Mouse (Mus musculus) kidney, embryonic 14.5 days (tissue): ENCODE measurements around the gene Ndufs7. TPM values are rescaled to one million over a fixed set of nuclear protein-coding genes. Genes with fewer than 3 reads are reported as not detected.

Experiments
- ATAC-seq: fragments of 200-750 bp; cut with Nextera tagmentation; 2 replicates; pipeline ENCODE4 v1.8.0; 2017; ENCODE audit warnings: moderate number of reproducible peaks, mild to moderate bottlenecking, moderate TSS enrichment, moderate library complexity; ENCODE audit not compliant: low FRiP score, low TSS enrichment
- H3K27ac ChIP-seq: fragments of 300-500 bp; sonication (generic); 2 replicates; pipeline ENCODE4 v1.5.1; 2014; ENCODE audit warnings: low read depth, mild to moderate bottlenecking, low read length, moderate library complexity, mixed read lengths
- H3K27me3 ChIP-seq: fragments of 300-500 bp; sonication (generic); 2 replicates; pipeline ENCODE4 v1.6.1; 2014; ENCODE audit warnings: mild to moderate bottlenecking, low read length; ENCODE audit not compliant: control insufficient read depth, insufficient read depth
- H3K36me3 ChIP-seq: fragments of 300-500 bp; sonication (generic); 2 replicates; pipeline ENCODE4 v1.6.1; 2014; ENCODE audit warnings: low read length, mixed read lengths; ENCODE audit not compliant: control insufficient read depth, insufficient read depth
- H3K4me1 ChIP-seq: fragments of 300-500 bp; sonication (generic); 2 replicates; pipeline ENCODE4 v1.6.1; 2014; ENCODE audit warnings: low read length, mixed read lengths; ENCODE audit not compliant: control insufficient read depth, insufficient read depth
- H3K4me2 ChIP-seq: fragments of 300-500 bp; sonication (generic); replicated peaks from 2 replicates; pipeline ENCODE4 v1.6.1; 2014; ENCODE audit warnings: low read depth, mild to moderate bottlenecking, low read length
- H3K4me3 ChIP-seq: fragments of 300-500 bp; sonication (generic); 2 replicates; pipeline ENCODE4 v1.5.1; 2014; ENCODE audit warnings: mild to moderate bottlenecking, low read length
- H3K9ac ChIP-seq: fragments of 300-500 bp; sonication (generic); 2 replicates; pipeline ENCODE4 v1.6.1; 2014; ENCODE audit warnings: low read depth, mild to moderate bottlenecking, low read length, moderate library complexity
- H3K9me3 ChIP-seq: fragments of 300-500 bp; sonication (generic); 2 replicates; pipeline ENCODE4 v1.6.1; 2016; ENCODE audit warnings: low read length; ENCODE audit not compliant: control insufficient read depth
- WGBS: fragments of 180-500 bp; shearing (Covaris S2); extraction: QIAGEN DNeasy Blood & Tissue Kit; methylation state at CpG from one replicate; pipeline ENCODE4 v1.1.7; 2014; 5-methylcytosine and 5-hydroxymethylcytosine counted together
- polyA plus RNA-seq: library from polyadenylated mRNA; unstranded; fragments of >200 nt; fragmentation: Nextera tagmentation; extraction: Ambion mirVana; gene quantifications from 2 replicates; pipeline ENCODE4 v1.2.1, GENCODE M21; 2014

Gene Ndufs7
- polyA plus RNA-seq, 1 experiment from 2014 or later, result 390 TPM

GRCm38 (mm10) chr10:80258752-80259462 lies 10.0 kb downstream of the Ndufs7 start:
- Histone ChIP-seq H3K27ac (no peak overlapping the region), H3K9ac (no peak overlapping the region), H3K27me3 (no peaks in the 10 kb centered on the region), H3K4me1 (peaks cover 21% of the 10 kb centered on the region), H3K4me3 (no peak overlapping the region; the same call in 1 of the 2 replicates), H3K4me2 (no peak overlapping the region), H3K36me3 (peaks cover 51% of the 10 kb centered on the region), H3K9me3 (no peaks in the 10 kb centered on the region)
- ATAC-seq, result no peak
- WGBS, result 91% methylated on average over 14 of the region's 14 CpGs

GRCm38 (mm10) chr10:80259463-80259805 lies 10.5 kb downstream of the Ndufs7 start:
- Histone ChIP-seq H3K36me3 (peaks cover 46% of the 10 kb centered on the region), H3K9ac (peak overlapping the region; percentile 67; the same call in 1 of the 2 replicates), H3K4me3 (peak overlapping the region; percentile 53; the same call in 1 of the 2 replicates), H3K27ac (peak overlapping the region; percentile 24; the same call in 1 of the 2 replicates), H3K4me2 (peak overlapping the region; percentile 92), H3K4me1 (peaks cover 21% of the 10 kb centered on the region), H3K27me3 (no peaks in the 10 kb centered on the region), H3K9me3 (no peaks in the 10 kb centered on the region)
- ATAC-seq, result no peak
- WGBS, result 71% methylated on average over 6 of the region's 6 CpGs

DNA sequence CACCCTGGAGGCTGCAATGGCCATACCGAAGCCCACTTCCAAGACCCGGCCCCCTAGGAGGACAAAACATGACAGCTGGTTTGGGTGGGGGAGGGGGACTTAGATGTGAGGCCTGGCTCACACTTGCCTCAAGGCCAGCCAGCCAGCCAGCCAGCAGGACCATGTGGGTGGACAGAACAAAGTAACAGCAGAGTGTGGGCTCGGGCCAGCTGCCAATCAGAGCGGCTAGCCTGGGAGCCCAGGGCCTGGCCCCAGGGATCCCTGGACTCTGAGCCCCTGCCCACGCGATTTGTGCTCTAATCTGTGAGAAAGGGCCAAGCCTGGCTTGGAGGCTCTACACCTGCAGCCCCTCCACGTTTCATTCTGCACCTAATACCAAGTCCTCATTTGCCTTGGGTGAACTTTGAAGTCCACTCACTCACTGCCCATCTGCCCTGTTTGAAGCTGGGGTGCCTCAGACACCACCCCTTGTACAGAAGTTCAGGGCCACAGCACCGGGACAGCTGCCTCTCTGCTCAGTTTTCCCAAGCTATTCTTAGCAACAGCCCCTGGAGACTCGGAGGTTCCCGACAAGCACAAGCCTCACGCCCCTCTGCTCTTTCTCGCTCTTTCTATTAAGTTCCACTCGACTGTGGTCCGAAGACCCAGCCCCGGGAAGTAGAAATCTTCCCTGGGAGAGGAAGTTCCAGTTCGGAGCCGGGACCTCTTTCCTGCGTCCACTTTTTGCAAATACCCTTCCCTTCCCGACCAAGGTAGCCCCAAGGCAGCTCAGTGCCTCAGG lies 11.1 kb downstream of the Ndufs7 start:
- Histone ChIP-seq H3K27ac (peak overlapping the region; percentile 92), H3K36me3 (peaks cover 40% of the 10 kb centered on the region), H3K9ac (peak overlapping the region; percentile 67), H3K9me3 (no peaks in the 10 kb centered on the region), H3K27me3 (no peaks in the 10 kb centered on the region), H3K4me2 (peak overlapping the region; percentile 92), H3K4me1 (peaks cover 21% of the 10 kb centered on the region), H3K4me3 (peak overlapping the region; percentile 53)
- ATAC-seq, result no peak
- 7% methylated on average over 19 of the region's 19 CpGs for WGBS

DNA sequence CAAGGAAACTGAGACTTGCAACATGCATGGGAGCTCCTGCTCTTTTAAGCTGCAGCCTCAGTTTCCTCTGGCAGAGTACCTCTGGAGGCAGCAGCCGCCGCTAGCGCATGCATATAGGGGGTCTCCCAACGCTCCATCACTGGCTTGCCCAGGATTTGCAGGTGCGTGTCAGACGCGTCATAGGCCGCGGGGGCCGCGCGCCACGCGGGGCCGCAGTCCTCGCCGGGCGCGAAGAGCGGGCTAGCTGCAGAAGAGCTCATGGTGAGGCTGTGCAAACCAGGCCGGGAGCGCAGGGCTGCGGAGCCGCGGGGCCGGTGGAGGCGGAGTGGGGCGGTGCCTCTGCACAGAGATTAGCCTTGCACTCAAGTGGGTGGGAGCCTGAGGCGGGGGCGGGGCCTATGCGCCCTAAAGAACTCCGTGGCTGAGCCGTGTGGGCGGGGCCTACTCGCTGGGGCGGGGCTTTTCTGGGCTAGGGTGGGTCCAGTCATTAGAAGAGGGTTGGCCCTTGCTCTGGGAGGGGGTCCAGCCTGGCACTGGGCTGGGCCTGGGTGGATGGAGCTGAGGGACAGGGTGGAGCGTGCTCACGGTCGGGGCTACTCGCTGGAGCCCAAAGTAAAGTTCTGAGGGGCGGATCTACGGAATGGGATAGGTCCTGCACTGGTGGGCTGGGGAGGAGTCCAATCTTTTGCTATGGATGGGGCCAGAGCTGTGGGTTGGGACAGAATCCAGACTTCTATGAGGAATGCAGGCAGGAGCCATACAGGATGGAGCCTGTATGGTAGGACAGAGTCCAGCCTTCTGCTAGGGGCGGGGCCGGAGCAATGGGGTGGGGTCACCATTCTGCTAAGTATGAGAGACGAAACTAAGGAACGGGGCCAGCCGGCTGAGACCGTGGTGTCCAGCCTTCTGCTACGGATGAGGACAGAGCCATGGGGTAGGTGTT lies 12.0 kb downstream of the Ndufs7 start, which contains the start of the genes Gamt and Dazap1:
TSS of gene Gamt (minus strand) at position 371 of the 943 bp plus-strand sequence.
TSS of gene Dazap1 (plus strand) at position 845 of the 943 bp plus-strand sequence.
- Histone ChIP-seq H3K9ac (peak within 1 kb of the TSS; percentile 67), H3K4me1 (peaks cover 25% of the 10 kb centered on the region), H3K9me3 (no peaks in the 10 kb centered on the region), H3K4me2 (peak within 1 kb of the TSS; percentile 92), H3K36me3 (peaks cover 32% of the 10 kb centered on the region), H3K27me3 (no peaks in the 10 kb centered on the region), H3K27ac (peak within 1 kb of the TSS; percentile 98), H3K4me3 (peak within 1 kb of the TSS; percentile 53)
- under 1% methylated on average over 45 of the region's 49 CpGs for WGBS
- ATAC-seq, result peak; percentile 92

DNA sequence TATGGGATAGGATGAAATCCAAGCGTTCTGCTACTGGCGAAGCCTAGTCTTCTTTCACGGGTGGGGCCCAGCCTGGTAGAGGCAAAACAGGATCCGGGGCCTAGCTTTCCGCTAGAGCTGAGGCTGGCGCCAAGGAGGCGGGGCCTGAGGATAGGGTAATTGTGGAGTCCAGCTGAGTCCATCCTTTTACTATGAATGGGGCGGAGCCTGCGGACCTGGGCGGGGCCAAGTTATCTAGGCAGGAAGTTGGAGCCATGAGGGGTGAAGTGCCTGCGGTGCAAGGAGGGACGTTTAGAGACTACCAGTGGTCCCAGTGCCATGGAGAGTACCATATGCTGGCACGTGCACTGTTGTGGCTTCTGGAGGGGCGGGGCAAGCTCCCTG lies 12.7 kb downstream of the Ndufs7 start:
- peak; percentile 70 for ATAC-seq
- Histone ChIP-seq H3K27ac (peak overlapping the region; percentile 98), H3K4me2 (peak overlapping the region; percentile 92), H3K4me3 (peak overlapping the region; percentile 53), H3K27me3 (no peaks in the 10 kb centered on the region), H3K4me1 (peaks cover 32% of the 10 kb centered on the region), H3K9ac (peak overlapping the region; percentile 67), H3K9me3 (no peaks in the 10 kb centered on the region), H3K36me3 (peaks cover 25% of the 10 kb centered on the region)
- WGBS, result 0% methylated on average over 14 of the region's 14 CpGs

DNA sequence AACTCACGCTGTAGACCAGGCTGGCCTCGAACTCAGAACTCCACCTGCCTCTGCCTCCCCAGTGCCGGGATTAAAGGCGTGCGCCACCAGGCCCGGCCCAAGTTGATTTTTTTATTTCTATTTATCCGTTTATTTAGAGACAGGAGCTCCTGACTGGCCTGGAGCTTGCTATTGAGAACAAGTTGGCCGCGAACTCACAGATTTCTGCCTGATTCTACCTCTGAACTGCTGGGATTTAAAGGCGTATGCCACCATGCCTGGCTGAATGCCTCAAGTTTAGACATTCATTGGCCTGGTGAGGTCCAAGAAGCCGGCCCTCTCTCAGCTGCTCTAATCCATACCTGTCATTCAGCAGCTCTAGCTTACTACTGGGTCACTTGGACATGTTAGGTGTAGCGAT lies 13.2 kb downstream of the Ndufs7 start:
- H3K27ac ChIP-seq, result peak overlapping the region; percentile 98; the same call in 1 of the 2 replicates

GRCm38 (mm10) chr10:80262776-80263365 lies 13.9 kb downstream of the Ndufs7 start:
- Histone ChIP-seq H3K27ac (no peak overlapping the region), H3K9ac (no peak overlapping the region), H3K36me3 (peaks cover 23% of the 10 kb centered on the region), H3K4me1 (peaks cover 45% of the 10 kb centered on the region), H3K4me2 (no peak overlapping the region), H3K27me3 (no peaks in the 10 kb centered on the region), H3K4me3 (no peak overlapping the region), H3K9me3 (no peaks in the 10 kb centered on the region)
- no peak for ATAC-seq
- 94% methylated on average over 10 of the region's 10 CpGs for WGBS

More for the DNA sequence above, 13.2 kb downstream of the Ndufs7 start:
- ATAC-seq, result no peak
- Histone ChIP-seq H3K4me2 (peak overlapping the region; percentile 92), H3K36me3 (peaks cover 23% of the 10 kb centered on the region), H3K4me1 (peaks cover 38% of the 10 kb centered on the region), H3K4me3 (peak overlapping the region; percentile 53), H3K9me3 (no peaks in the 10 kb centered on the region), H3K9ac (no peak overlapping the region), H3K27me3 (no peaks in the 10 kb centered on the region)
- 75% methylated on average over 12 of the region's 12 CpGs for WGBS
